Mouse (Mus musculus) lung, adult 2 months (tissue): ENCODE results near the gene Clec2i.

Source experiments
- CTCF ChIP-seq: fragments of 200-500 bp; IDR thresholded peaks from 2 replicates; pipeline ENCODE4 v1.5.1; 2011; ENCODE audit warnings: mild to moderate bottlenecking, low read length, control low read depth; ENCODE audit not compliant: insufficient read depth
- POLR2A ChIP-seq: fragments of 200-500 bp; IDR thresholded peaks from 2 replicates; pipeline ENCODE4 v1.6.1; 2011; ENCODE audit warnings: low read depth, mild to moderate bottlenecking, control low read depth, low read length, borderline replicate concordance; ENCODE audit errors: extremely low read depth

DNA sequence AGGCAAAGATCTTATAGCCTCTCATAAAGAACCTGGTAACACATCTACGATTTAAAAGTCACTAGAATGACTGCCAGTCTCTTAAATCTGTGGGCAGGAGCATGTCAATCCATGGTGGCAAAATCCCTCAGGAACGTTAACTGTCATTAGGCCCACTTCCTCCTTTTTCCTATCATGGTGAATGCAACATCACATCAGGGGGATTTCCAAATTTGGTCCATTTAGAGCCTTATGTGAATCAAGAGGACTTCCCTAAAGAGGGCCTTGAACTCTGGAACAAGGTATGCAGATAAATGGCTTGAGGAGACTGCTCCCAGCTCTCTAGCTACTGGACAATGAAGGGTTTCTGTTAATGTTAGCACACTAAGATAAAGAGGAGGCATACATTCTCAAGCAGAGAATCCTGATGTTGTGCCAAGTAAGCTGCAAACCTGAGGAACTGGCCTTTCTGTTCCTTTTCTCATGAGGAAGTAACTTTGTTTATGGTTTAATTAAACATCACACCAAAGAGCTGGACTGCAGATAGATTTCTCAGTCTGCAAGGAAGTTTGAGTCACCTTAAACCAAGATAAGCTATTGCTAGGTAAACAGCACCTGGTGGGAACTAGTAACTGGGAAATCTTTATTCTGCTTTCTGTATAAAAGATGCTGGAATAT lies 26.3 kb downstream of the Clec2i start:
- no peak for TF ChIP-seq CTCF
- no peak for TF ChIP-seq POLR2A
